Mouse (Mus musculus) left cerebral cortex, adult 2 months (tissue): ENCODE measurements around the gene Naxd. TPM values are rescaled to one million over a fixed set of nuclear protein-coding genes. Genes with fewer than 3 reads are reported as not detected.
"Not testable (repeated sequence)": the region's sequence is repeated elsewhere in the genome, so short reads cannot be mapped to it uniquely, and the experiment has no call there.

Experiments
- DNase-seq, 2 experiments: peaks; one replicate each; pipeline ENCODE4 v3.0.0; 2021 to 2022; ENCODE audit warnings: low spot score in 2 of 2, mixed read lengths in 1 of 2; ENCODE audit errors: extremely low spot score in 1 of 2
- H3K27ac ChIP-seq: fragments of 200-600 bp; 2 replicates; pipeline ENCODE4 v1.8.1; 2022
- H3K4me3 ChIP-seq: fragments of 200-600 bp; 2 replicates; pipeline ENCODE4 v1.8.1; 2022
- CTCF ChIP-seq: fragments of 200-600 bp; IDR thresholded peaks from 2 replicates; pipeline ENCODE4 v1.8.1; 2022; ENCODE audit warnings: antibody characterized with exemption, mild to moderate bottlenecking, moderate library complexity
- intact Hi-C: fragments of 180-260 bp; cut with DNase I; formaldehyde crosslinking; loops from one replicate; pipeline ENCODE4 v1.15.1; 2025
- total RNA-seq, 2 experiments: library from RNA; stranded (reverse); gene quantifications; 2 replicates each; pipeline ENCODE4 v1.2.3; 2021

The Naxd gene
- total RNA-seq, 2 experiments from 2014 or later = 52.8 to 54.6 TPM

- no peak for DNase-seq
- intact Hi-C loops = no loop called here
- Histone ChIP-seq H3K4me3 (no peak overlapping the region), H3K27ac (no peak overlapping the region)
- no peak for TF ChIP-seq CTCF
Measured at GRCm38 (mm10) chr8:11460934-11461333, 36.4 kb upstream of the Naxd start.

GRCm38 (mm10) chr8:11461847-11462246, 35.5 kb upstream of the Naxd start:
- Histone ChIP-seq H3K27ac (no peak overlapping the region), H3K4me3 (no peak overlapping the region)
- no peak for TF ChIP-seq CTCF
- DNase-seq = no peak
- intact Hi-C loops = no loop called here

GRCm38 (mm10) chr8:11462641-11463040, 34.7 kb upstream of the Naxd start:
- Histone ChIP-seq H3K27ac (no peak overlapping the region), H3K4me3 (no peak overlapping the region)
- no peak for TF ChIP-seq CTCF
- DNase-seq = no peak
- intact Hi-C loops = no loop called here

GRCm38 (mm10) chr8:11463541-11463888, 33.8 kb upstream of the Naxd start:
- no peak for DNase-seq
- H3K27ac ChIP-seq = no peak overlapping the region
- no peak overlapping the region for H3K4me3 ChIP-seq
- intact Hi-C loops = no loop called here
- no peak for TF ChIP-seq CTCF

- intact Hi-C loops = no loop called here
- no peak for TF ChIP-seq CTCF
- Histone ChIP-seq H3K27ac (no peak overlapping the region), H3K4me3 (no peak overlapping the region)
- DNase-seq = no peak
Measured at GRCm38 (mm10) chr8:11463889-11464706, 33.2 kb upstream of the Naxd start.

GRCm38 (mm10) chr8:11464707-11464964, 32.7 kb upstream of the Naxd start:
- DNase-seq = no peak
- Histone ChIP-seq H3K27ac (no peak overlapping the region), H3K4me3 (no peak overlapping the region)
- TF ChIP-seq CTCF = no peak
- intact Hi-C loops = no loop called here

GRCm38 (mm10) chr8:11465619-11466018, 31.7 kb upstream of the Naxd start:
- no peak overlapping the region for H3K27ac ChIP-seq
- TF ChIP-seq CTCF = no peak
- no peak for DNase-seq
- no peak overlapping the region for H3K4me3 ChIP-seq
- intact Hi-C loops = no loop called here

GRCm38 (mm10) chr8:11466528-11466927, 30.8 kb upstream of the Naxd start:
- DNase-seq, H3K27ac ChIP-seq, H3K4me3 ChIP-seq, intact Hi-C loops: not testable (repeated sequence)

GRCm38 (mm10) chr8:11469095-11469494, 28.2 kb upstream of the Naxd start:
- TF ChIP-seq CTCF = peak; percentile 59

GRCm38 (mm10) chr8:11470694-11471093, 26.6 kb upstream of the Naxd start:
- intact Hi-C loops = no loop called here
- no peak overlapping the region for H3K27ac ChIP-seq
- TF ChIP-seq CTCF = no peak
- DNase-seq = no peak
- no peak overlapping the region for H3K4me3 ChIP-seq

More at GRCm38 (mm10) chr8:11469095-11469494, 28.2 kb upstream of the Naxd start:
- intact Hi-C loops = no loop called here
- H3K27ac ChIP-seq = no peak overlapping the region
- peak in 1 of 2 experiments; percentile 45 for DNase-seq
- H3K4me3 ChIP-seq = no peak overlapping the region

- no peak overlapping the region for H3K27ac ChIP-seq
- no peak overlapping the region for H3K4me3 ChIP-seq
- DNase-seq = no peak
- no peak for TF ChIP-seq CTCF
- intact Hi-C loops = no loop called here
Measured at GRCm38 (mm10) chr8:11471309-11471708, 26.0 kb upstream of the Naxd start.

- intact Hi-C loops = no loop called here
Measured at GRCm38 (mm10) chr8:11473072-11473471, 24.2 kb upstream of the Naxd start.

GRCm38 (mm10) chr8:11475397-11475796, 21.9 kb upstream of the Naxd start:
- intact Hi-C loops = no loop called here
- H3K4me3 ChIP-seq = no peak overlapping the region
- H3K27ac ChIP-seq = no peak overlapping the region
- no peak for DNase-seq
- no peak for TF ChIP-seq CTCF

More at GRCm38 (mm10) chr8:11473072-11473471, 24.2 kb upstream of the Naxd start:
- no peak overlapping the region for H3K4me3 ChIP-seq
- no peak overlapping the region for H3K27ac ChIP-seq
- no peak for TF ChIP-seq CTCF
- DNase-seq = no peak

GRCm38 (mm10) chr8:11475876-11476275, 21.4 kb upstream of the Naxd start:
- no peak for TF ChIP-seq CTCF
- no peak for DNase-seq
- intact Hi-C loops = no loop called here
- Histone ChIP-seq H3K4me3 (no peak overlapping the region), H3K27ac (no peak overlapping the region)
